Mouse (Mus musculus) limb, embryonic 12.5 days (tissue): ENCODE measurements around the gene Ckap4. TPM values are rescaled to one million over a fixed set of nuclear protein-coding genes. Genes with fewer than 3 reads are reported as not detected.

Experiments
- ATAC-seq: fragments of 200-750 bp; cut with Nextera tagmentation; 2 replicates; pipeline ENCODE4 v1.8.0; 2017; ENCODE audit warnings: low read depth, moderate TSS enrichment; ENCODE audit not compliant: insufficient number of reproducible peaks, insufficient read depth, low FRiP score, low TSS enrichment
- H3K27ac ChIP-seq: fragments of 300-500 bp; sonication (generic); 2 replicates; pipeline ENCODE4 v1.5.1; 2016; ENCODE audit warnings: mild to moderate bottlenecking, moderate library complexity
- H3K27me3 ChIP-seq: fragments of 300-500 bp; sonication (generic); 2 replicates; pipeline ENCODE4 v1.6.1; 2016; ENCODE audit warnings: mild to moderate bottlenecking, moderate library complexity
- H3K36me3 ChIP-seq: fragments of 300-500 bp; sonication (generic); 2 replicates; pipeline ENCODE4 v1.6.1; 2016; ENCODE audit warnings: mild to moderate bottlenecking, moderate library complexity
- H3K4me1 ChIP-seq: fragments of 300-500 bp; sonication (generic); replicated peaks from 2 replicates; pipeline ENCODE4 v1.6.1; 2016
- H3K4me2 ChIP-seq: fragments of 300-500 bp; sonication (generic); 2 replicates; pipeline ENCODE4 v1.6.1; 2016; ENCODE audit warnings: mild to moderate bottlenecking, moderate library complexity
- H3K4me3 ChIP-seq: fragments of 300-500 bp; sonication (generic); replicated peaks from 2 replicates; pipeline ENCODE4 v1.5.1; 2016; ENCODE audit warnings: mild to moderate bottlenecking
- H3K9ac ChIP-seq: fragments of 300-500 bp; sonication (generic); replicated peaks from 2 replicates; pipeline ENCODE4 v1.6.1; 2016; ENCODE audit warnings: mild to moderate bottlenecking, moderate library complexity
- H3K9me3 ChIP-seq: fragments of 300-500 bp; sonication (generic); 2 replicates; pipeline ENCODE4 v1.6.1; 2016; ENCODE audit warnings: mild to moderate bottlenecking, moderate library complexity
- WGBS: fragments of 180-500 bp; shearing (Covaris S2); methylation state at CpG from one replicate; pipeline ENCODE4 v1.1.7; 2016; 5-methylcytosine and 5-hydroxymethylcytosine counted together
- polyA plus RNA-seq: library from polyadenylated mRNA; unstranded; fragments of >200 nt; fragmentation: Nextera tagmentation; extraction: Ambion mirVana; gene quantifications from 2 replicates; pipeline ENCODE4 v1.2.1, GENCODE M21; 2016

The Ckap4 gene
- 102 and 106 TPM in 2 replicates for polyA plus RNA-seq

- Histone ChIP-seq H3K4me1 (peaks cover 38% of the 10 kb centered on the region), H3K36me3 (peaks cover 22% of the 10 kb centered on the region)
- peak; percentile 89 for ATAC-seq
These were observed at the start of gene Ckap4 for GRCm38 (mm10) chr10:84533912-84534671. Gene Ckap4, minus strand, starts transcription at chr10:84534062.

GRCm38 (mm10) chr10:84582236-84582635 is 48.4 kb upstream of the Ckap4 start:
- Histone ChIP-seq H3K27me3 (no peaks in the 10 kb centered on the region), H3K4me2 (no peak overlapping the region), H3K27ac (no peak overlapping the region), H3K9ac (no peak overlapping the region), H3K9me3 (no peaks in the 10 kb centered on the region), H3K4me1 (peaks cover 13% of the 10 kb centered on the region), H3K4me3 (no peak overlapping the region), H3K36me3 (no peaks in the 10 kb centered on the region)
- ATAC-seq, result no peak
- WGBS, result 82% methylated on average over 7 of the region's 7 CpGs

More at GRCm38 (mm10) chr10:84533912-84534671, at the start of gene Ckap4:
- WGBS, result 2% methylated on average over 15 of the region's 64 CpGs
- Histone ChIP-seq H3K9me3 (no peaks in the 10 kb centered on the region), H3K4me3 (peak within 1 kb of the TSS; percentile 96), H3K9ac (peak within 1 kb of the TSS; percentile 98), H3K4me2 (peak within 1 kb of the TSS; percentile 77), H3K27me3 (no peaks in the 10 kb centered on the region), H3K27ac (peak within 1 kb of the TSS; percentile 90)

- ATAC-seq, result no peak
- Histone ChIP-seq H3K4me3 (no peak overlapping the region), H3K36me3 (no peaks in the 10 kb centered on the region), H3K4me2 (no peak overlapping the region), H3K9ac (no peak overlapping the region), H3K27me3 (no peaks in the 10 kb centered on the region), H3K9me3 (no peaks in the 10 kb centered on the region), H3K4me1 (peaks cover 14% of the 10 kb centered on the region), H3K27ac (no peak overlapping the region)
- WGBS, result 68% methylated on average over 8 of the region's 8 CpGs
These were observed 47.3 kb upstream of the Ckap4 start for GRCm38 (mm10) chr10:84581191-84581590.

DNA sequence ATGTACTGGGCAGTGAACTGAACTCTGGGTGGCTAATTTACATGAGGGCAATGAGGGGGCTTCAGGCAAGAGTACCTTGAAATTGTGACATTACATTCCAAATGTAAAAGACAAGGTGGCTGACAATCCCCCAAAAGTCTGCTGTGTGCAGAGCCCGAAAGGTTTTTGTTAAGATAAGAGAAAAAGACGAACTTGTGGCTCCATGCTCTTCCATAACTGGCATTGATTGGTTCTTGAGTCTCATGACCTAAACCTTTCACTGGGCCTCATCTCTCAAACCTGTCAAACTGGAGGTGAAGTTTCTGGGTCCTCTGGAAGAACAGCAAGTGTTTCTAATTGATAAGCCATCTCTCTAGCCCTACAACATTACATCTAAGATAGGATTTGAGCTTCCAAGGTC is 45.7 kb upstream of the Ckap4 start:
- H3K9me3 ChIP-seq, result no peaks in the 10 kb centered on the region
- no peak for ATAC-seq
- H3K4me3 ChIP-seq, result no peak overlapping the region
- no peak overlapping the region for H3K27ac ChIP-seq
- peaks cover 10% of the 10 kb centered on the region for H3K4me1 ChIP-seq
- H3K36me3 ChIP-seq, result no peaks in the 10 kb centered on the region
- 71% methylated on average over 2 of the region's 2 CpGs for WGBS
- H3K9ac ChIP-seq, result no peak overlapping the region
- no peaks in the 10 kb centered on the region for H3K27me3 ChIP-seq
- H3K4me2 ChIP-seq, result no peak overlapping the region

DNA sequence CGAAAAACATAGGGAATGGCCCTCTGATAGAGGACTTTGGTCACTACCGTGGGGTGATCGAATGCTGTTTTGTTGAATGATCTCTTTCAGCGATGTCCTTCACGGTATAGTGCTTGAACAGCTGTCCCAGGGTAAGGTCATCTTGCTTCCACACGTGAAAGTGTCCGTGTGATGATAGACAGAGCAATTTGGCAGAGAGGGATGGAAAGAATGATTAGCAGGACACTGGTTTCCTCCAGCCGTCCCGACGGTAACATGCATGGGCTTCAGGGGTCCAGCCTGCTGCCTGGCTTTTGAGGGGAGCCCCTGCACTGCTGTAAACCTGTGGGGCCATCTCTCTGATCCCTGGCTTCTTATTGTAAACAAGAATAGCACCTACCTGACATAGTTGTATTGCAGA is 44.9 kb upstream of the Ckap4 start:
- no peak overlapping the region for H3K9ac ChIP-seq
- WGBS, result 77% methylated on average over 10 of the region's 10 CpGs
- no peaks in the 10 kb centered on the region for H3K9me3 ChIP-seq
- no peak overlapping the region for H3K4me3 ChIP-seq
- H3K27me3 ChIP-seq, result no peaks in the 10 kb centered on the region
- no peak for ATAC-seq
- no peak overlapping the region for H3K4me2 ChIP-seq
- H3K36me3 ChIP-seq, result no peaks in the 10 kb centered on the region
- H3K27ac ChIP-seq, result no peak overlapping the region
- peaks cover 10% of the 10 kb centered on the region for H3K4me1 ChIP-seq

- H3K27ac ChIP-seq, result peak overlapping the region; percentile 56
- H3K4me1 ChIP-seq, result peaks cover 10% of the 10 kb centered on the region
- peak overlapping the region; percentile 65 for H3K9ac ChIP-seq
- peak overlapping the region; percentile 91 for H3K4me2 ChIP-seq
- no peaks in the 10 kb centered on the region; the same call in 1 of the 2 replicates for H3K27me3 ChIP-seq
- no peaks in the 10 kb centered on the region for H3K36me3 ChIP-seq
- peak overlapping the region; percentile 79 for H3K4me3 ChIP-seq
- H3K9me3 ChIP-seq, result no peaks in the 10 kb centered on the region
- peak; percentile 18 for ATAC-seq
- WGBS, result 4% methylated on average over 38 of the region's 38 CpGs
These were observed 43.3 kb upstream of the Ckap4 start for GRCm38 (mm10) chr10:84577071-84577727.

GRCm38 (mm10) chr10:84576395-84577070 is 42.7 kb upstream of the Ckap4 start, which contains the start of gene Tcp11l2:
Gene Tcp11l2, plus strand, starts transcription at chr10:84576626.
- H3K27me3 ChIP-seq, result no peaks in the 10 kb centered on the region; the same call in 1 of the 2 replicates
- H3K36me3 ChIP-seq, result no peaks in the 10 kb centered on the region
- H3K4me3 ChIP-seq, result peak within 1 kb of the TSS; percentile 79
- peaks cover 10% of the 10 kb centered on the region for H3K4me1 ChIP-seq
- no peaks in the 10 kb centered on the region for H3K9me3 ChIP-seq
- ATAC-seq, result peak; percentile 98
- under 1% methylated on average over 46 of the region's 46 CpGs for WGBS
- peak within 1 kb of the TSS; percentile 65 for H3K9ac ChIP-seq
- H3K27ac ChIP-seq, result peak within 1 kb of the TSS; percentile 56
- H3K4me2 ChIP-seq, result peak within 1 kb of the TSS; percentile 91

GRCm38 (mm10) chr10:84576029-84576394 is 42.1 kb upstream of the Ckap4 start:
- H3K27me3 ChIP-seq, result no peaks in the 10 kb centered on the region; the same call in 1 of the 2 replicates
- peak overlapping the region; percentile 91 for H3K4me2 ChIP-seq
- no peaks in the 10 kb centered on the region for H3K9me3 ChIP-seq
- no peak overlapping the region for H3K27ac ChIP-seq
- no peaks in the 10 kb centered on the region for H3K36me3 ChIP-seq
- peak; percentile 82; the same call in 1 of the 2 replicates for ATAC-seq
- peak overlapping the region; percentile 79 for H3K4me3 ChIP-seq
- no peak overlapping the region for H3K9ac ChIP-seq
- H3K4me1 ChIP-seq, result peaks cover 10% of the 10 kb centered on the region
- under 1% methylated on average over 14 of the region's 14 CpGs for WGBS

- Histone ChIP-seq H3K27ac (no peak overlapping the region), H3K4me1 (peaks cover 10% of the 10 kb centered on the region), H3K4me3 (no peak overlapping the region), H3K36me3 (no peaks in the 10 kb centered on the region), H3K9ac (no peak overlapping the region), H3K27me3 (no peaks in the 10 kb centered on the region; the same call in 1 of the 2 replicates), H3K9me3 (no peaks in the 10 kb centered on the region), H3K4me2 (no peak overlapping the region)
- 69% methylated on average over 5 of the region's 5 CpGs for WGBS
- ATAC-seq, result no peak
These were observed 40.0 kb upstream of the Ckap4 start for GRCm38 (mm10) chr10:84573671-84574420.

GRCm38 (mm10) chr10:84571052-84571639 is 37.3 kb upstream of the Ckap4 start:
- no peak overlapping the region for H3K9ac ChIP-seq
- no peaks in the 10 kb centered on the region for H3K36me3 ChIP-seq
- ATAC-seq, result no peak
- WGBS, result 87% methylated on average over 10 of the region's 10 CpGs
- no peaks in the 10 kb centered on the region for H3K9me3 ChIP-seq
- peaks cover 9% of the 10 kb centered on the region for H3K4me1 ChIP-seq
- H3K4me2 ChIP-seq, result no peak overlapping the region
- no peak overlapping the region for H3K4me3 ChIP-seq
- H3K27ac ChIP-seq, result no peak overlapping the region
- no peaks in the 10 kb centered on the region; the same call in 1 of the 2 replicates for H3K27me3 ChIP-seq
